Mouse (Mus musculus): ENCODE measurements around the gene Dpp8. TPM values are rescaled to one million over a fixed set of nuclear protein-coding genes. Genes with fewer than 3 reads are reported as not detected.

Gene Dpp8
- total RNA-seq, 2 experiments from 2014 or later: 162 to 163 TPM

Other genes with a start within 250 kb of the Dpp8 start
- 10 to 100 TPM; 41.4 to 41.7 TPM for gene Dennd4a, start 221.1 kb upstream of the Dpp8 start, total RNA-seq (2021)
- gene Slc24a1, start 80.8 kb upstream of the Dpp8 start, total RNA-seq (2021): not detected
- 10 to 100 TPM; 19.7 to 20.1 TPM for gene Ints14, start 71.5 kb upstream of the Dpp8 start, total RNA-seq (2021)
- gene Hacd3, start 10.7 kb upstream of the Dpp8 start, total RNA-seq (2021): 100 to 1,000 TPM; 165 to 172 TPM
- 10 to 100 TPM; 33.2 to 36.4 TPM for gene Igdcc4, start 69.1 kb downstream of the Dpp8 start, total RNA-seq (2021)
- 1 to 10 TPM; 3.1 to 4.4 TPM for gene Igdcc3, start 108.8 kb downstream of the Dpp8 start, total RNA-seq (2021)
- 1 to 10 TPM; 4.6 to 4.9 TPM for gene Parp16, start 162.9 kb downstream of the Dpp8 start, total RNA-seq (2021)
- not detected for gene Cilp, start 232.8 kb downstream of the Dpp8 start, total RNA-seq (2021)